Mouse (Mus musculus): ENCODE measurements at regions not wholly inside any gene's neighbourhood (a gene's known extent, or its start where the extent isn't known, plus 50 kb on each side); places are given as distances from the start of the nearest gene placed in this dataset.

DNA sequence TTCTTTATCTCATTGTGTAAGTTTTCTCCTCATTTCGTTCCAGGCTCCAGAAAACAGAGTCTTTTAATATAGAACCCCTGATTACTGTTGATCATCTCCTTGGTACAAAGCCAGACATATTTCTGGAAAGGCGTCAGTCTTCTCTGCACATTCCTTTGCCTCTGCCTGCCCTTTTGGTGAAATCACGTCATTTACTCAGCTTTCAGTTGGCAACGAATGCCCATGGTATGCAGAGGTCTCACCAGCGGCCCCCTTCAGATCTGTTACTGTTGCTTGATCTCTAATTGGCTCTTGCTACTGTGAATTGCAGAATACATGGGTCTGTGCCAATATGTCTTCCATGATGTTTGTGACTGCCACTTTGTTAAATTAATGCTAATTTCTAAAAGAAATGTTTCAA, 412.0 kb upstream of the Pitx2 start:
- no peak overlapping the region for H3K4me3 ChIP-seq (replicated peaks)
- H3K36me3 ChIP-seq (replicated peaks; ENCODE audit: low read length) = no peaks in the 10 kb centered on the region
- H3K4me1 ChIP-seq = no peaks in the 10 kb centered on the region
- H3K27me3 ChIP-seq (replicated peaks) = no peaks in the 10 kb centered on the region
- peaks cover 10% of the 10 kb centered on the region for H3K9me3 ChIP-seq
- TF ChIP-seq FLI1 (IDR thresholded peaks at IDR 0.05; ENCODE audit: low read length) (no peak), GATA1 (IDR thresholded peaks at IDR 0.05; ENCODE audit: borderline replicate concordance, low read length) (no peak)

DNA sequence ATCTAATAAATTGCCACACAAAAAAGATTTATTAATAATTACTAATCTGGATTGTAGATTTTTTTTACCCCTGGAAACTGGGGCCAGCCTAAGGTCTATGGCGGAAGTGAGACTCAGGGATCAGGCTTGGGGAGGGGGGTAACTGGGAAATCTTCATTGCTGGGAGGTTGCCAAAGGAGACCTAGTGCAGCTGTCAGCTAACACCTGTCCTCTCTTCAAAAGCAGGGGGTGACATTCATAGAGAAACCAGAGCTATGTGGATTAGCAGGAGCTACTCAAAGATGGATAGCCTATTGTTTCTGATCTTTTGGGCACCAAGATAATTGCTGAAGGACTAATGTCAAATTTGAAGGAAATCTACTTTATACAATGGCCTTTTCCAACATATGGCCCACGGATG, 403.7 kb upstream of the Pitx2 start:
- TF ChIP-seq GATA1 (IDR thresholded peaks at IDR 0.05; ENCODE audit: borderline replicate concordance, low read length) (no peak), FLI1 (IDR thresholded peaks at IDR 0.05; ENCODE audit: low read length) (no peak)
- H3K27me3 ChIP-seq (replicated peaks) = no peaks in the 10 kb centered on the region
- no peak overlapping the region for H3K4me3 ChIP-seq (replicated peaks)
- no peaks in the 10 kb centered on the region for H3K36me3 ChIP-seq (replicated peaks; ENCODE audit: low read length)
- 0 out of 2 replicates have a peak, but pooled peaks cover 3% of the 10 kb centered on the region for H3K9me3 ChIP-seq
- H3K4me1 ChIP-seq = no peaks in the 10 kb centered on the region

DNA sequence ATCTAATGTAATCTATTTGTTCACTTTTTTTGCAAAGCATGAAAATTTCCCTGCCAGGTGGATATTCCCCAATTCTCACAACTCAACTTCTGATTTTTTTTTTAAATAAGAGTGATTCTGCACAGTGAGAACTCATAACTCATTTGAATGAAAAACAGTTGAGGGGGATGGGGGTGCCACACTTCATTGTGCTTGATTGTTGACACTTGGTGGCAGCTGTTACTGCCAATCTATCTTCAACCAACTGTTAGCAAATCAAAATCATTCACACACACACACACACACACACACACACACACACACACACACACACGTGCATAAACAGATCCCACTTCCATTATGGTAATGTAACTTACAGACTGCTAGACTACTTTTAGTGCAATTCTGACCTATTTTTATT, 401.8 kb upstream of the Pitx2 start:
- Histone ChIP-seq H3K9me3 (0 out of 2 replicates have a peak, but pooled peaks cover 3% of the 10 kb centered on the region), H3K4me3 (replicated peaks) (no peak overlapping the region), H3K27me3 (replicated peaks) (no peaks in the 10 kb centered on the region), H3K36me3 (replicated peaks; ENCODE audit: low read length) (no peaks in the 10 kb centered on the region), H3K4me1 (no peaks in the 10 kb centered on the region)
- TF ChIP-seq FLI1 (IDR thresholded peaks at IDR 0.05; ENCODE audit: low read length) = no peak
- TF ChIP-seq GATA1 (IDR thresholded peaks at IDR 0.05; ENCODE audit: borderline replicate concordance, low read length) = no peak

DNA sequence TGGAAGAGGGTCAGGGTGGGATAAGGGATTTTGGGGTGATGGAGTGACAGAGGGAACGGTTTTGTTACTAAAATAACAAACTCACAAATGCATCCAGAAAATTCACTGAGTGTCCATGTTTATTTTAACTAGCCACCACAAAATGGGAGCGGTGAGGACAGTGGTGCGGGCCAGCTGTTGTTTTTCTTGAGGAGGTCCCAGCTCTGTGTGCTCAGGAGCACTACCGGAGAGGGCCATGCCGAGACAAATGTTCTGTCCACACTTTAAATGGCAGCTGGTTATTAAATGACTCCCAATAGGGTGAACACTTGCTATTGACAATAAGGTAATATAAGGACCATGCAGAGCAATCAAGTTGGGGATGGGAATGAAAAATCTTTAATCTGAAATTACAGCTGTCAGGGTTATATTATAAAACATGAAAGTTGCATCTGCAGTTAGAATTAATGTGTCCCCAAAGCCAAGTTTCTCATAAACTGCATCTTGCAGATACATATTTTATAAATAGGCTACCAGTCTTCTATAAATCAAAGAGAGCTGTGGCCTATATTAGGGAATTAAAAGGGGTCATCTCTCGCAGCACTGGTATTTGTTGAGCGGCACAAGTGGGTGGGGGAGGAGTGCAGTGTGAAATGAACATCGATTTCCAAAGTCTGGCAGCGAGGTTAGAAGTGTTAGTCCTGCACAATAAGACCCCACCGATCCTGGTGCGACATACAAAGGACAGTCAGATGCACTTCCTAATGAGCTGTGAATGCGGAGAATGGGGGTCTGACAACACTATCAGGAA, 370.1 kb upstream of the Pitx2 start:
- no peaks in the 10 kb centered on the region for H3K36me3 ChIP-seq (replicated peaks; ENCODE audit: low read length)
- TF ChIP-seq FLI1 (IDR thresholded peaks at IDR 0.05; ENCODE audit: low read length) (no peak), GATA1 (IDR thresholded peaks at IDR 0.05; ENCODE audit: borderline replicate concordance, low read length) (no peak)
- H3K4me1 ChIP-seq = no peaks in the 10 kb centered on the region
- no peak overlapping the region for H3K4me3 ChIP-seq (replicated peaks)
- no peaks in the 10 kb centered on the region for H3K27me3 ChIP-seq (replicated peaks)
- H3K9me3 ChIP-seq = peaks cover 4% of the 10 kb centered on the region; the same call in 1 of the 2 replicates

DNA sequence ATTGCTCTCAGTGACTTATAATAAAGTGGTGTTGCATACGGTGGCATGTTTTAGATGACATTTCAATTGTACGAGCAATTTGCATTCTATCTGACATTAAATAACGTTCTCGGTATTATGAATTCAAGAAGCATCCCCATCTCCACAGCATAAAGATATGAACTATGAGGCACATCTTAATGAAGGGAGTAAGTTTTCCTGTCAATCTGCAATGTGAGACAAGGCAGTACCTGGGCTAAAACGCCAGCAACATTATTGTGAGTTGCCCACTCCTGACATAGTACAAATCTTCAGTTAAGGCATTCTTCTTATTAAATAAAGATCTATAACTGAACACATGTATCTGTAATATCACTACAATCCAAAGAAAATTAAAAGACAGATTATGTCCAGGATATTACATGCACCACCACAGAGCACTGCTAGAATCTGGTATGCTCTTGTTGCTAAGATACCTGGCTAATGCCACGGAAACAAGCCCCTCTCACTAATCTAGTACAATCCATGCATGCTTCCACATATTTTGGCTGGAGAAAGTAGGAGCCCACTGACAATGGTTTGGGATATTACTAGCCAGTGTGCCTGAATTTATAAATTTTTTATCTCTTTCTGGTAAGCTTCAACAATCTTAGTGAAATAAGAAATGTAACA, 349.2 kb upstream of the Pitx2 start:
- peaks cover 10% of the 10 kb centered on the region for H3K9me3 ChIP-seq
- H3K27me3 ChIP-seq (replicated peaks) = no peaks in the 10 kb centered on the region
- no peaks in the 10 kb centered on the region for H3K4me1 ChIP-seq
- TF ChIP-seq GATA1 (IDR thresholded peaks at IDR 0.05; ENCODE audit: borderline replicate concordance, low read length) (no peak), FLI1 (IDR thresholded peaks at IDR 0.05; ENCODE audit: low read length) (no peak)
- no peaks in the 10 kb centered on the region for H3K36me3 ChIP-seq (replicated peaks; ENCODE audit: low read length)
- H3K4me3 ChIP-seq (replicated peaks) = no peak overlapping the region

DNA sequence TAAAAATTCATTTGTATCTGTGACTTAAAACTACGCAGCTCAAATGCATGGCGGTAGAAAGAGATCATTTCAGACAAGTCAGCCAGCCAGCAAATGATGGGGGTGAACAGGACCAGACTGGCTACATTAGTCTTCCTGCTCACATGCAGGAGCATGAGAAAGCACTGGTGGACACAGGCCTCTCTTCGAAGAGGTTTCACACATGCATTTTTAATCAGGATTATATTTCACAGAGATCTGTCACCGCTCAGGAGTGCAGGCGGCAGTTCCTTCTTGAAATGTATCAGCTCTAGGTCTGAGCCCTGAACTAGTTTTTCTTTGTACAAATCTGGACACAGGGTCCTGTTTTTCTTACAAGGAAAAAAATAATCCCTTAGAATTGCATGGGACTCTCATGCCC, 343.2 kb upstream of the Pitx2 start:
- TF ChIP-seq GATA1 (IDR thresholded peaks at IDR 0.05; ENCODE audit: borderline replicate concordance, low read length) = no peak
- TF ChIP-seq FLI1 (IDR thresholded peaks at IDR 0.05; ENCODE audit: low read length) = no peak
- Histone ChIP-seq H3K36me3 (replicated peaks; ENCODE audit: low read length) (no peaks in the 10 kb centered on the region), H3K9me3 (peaks cover 7% of the 10 kb centered on the region), H3K4me3 (replicated peaks) (no peak overlapping the region), H3K4me1 (no peaks in the 10 kb centered on the region), H3K27me3 (replicated peaks) (no peaks in the 10 kb centered on the region)

DNA sequence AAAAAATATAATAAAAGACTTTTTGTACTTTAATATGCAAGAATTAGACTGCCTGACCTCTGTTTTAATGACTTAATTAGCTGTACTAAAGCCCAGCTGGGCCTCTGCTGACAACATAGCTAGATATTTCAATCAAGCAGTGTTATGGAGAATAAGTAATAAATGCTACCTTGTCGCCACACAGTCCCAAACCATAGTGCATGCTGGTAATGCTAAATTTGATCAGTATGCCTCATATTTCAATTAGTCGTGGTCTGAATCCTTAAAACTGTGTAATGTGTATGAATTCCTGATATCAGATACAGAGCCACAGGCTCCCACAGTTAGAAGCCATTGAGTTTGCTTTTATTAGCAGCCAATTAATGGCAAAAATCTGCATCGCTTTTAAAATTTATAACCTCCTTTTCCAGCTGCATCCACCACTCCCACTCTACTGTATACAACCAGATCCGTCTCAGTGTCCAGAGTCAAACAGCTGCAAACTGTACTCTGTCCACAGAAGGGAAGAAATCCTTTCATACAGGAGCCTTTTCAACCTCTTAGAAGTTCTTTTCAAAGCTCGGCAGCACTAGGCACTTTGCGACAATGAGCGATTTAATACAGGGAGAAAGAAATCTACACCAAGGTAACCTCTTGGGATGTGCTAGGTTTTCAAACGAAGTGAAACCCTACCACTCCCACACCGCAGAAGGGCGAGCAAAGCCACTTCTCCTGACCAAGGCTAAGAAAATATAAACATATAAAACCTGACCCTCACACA, 317.8 kb upstream of the Pitx2 start:
- H3K36me3 ChIP-seq (replicated peaks; ENCODE audit: low read length) = no peaks in the 10 kb centered on the region
- H3K27me3 ChIP-seq (replicated peaks) = no peaks in the 10 kb centered on the region
- no peaks in the 10 kb centered on the region for H3K4me1 ChIP-seq
- TF ChIP-seq GATA1 (IDR thresholded peaks at IDR 0.05; ENCODE audit: borderline replicate concordance, low read length) (no peak), FLI1 (IDR thresholded peaks at IDR 0.05; ENCODE audit: low read length) (no peak)
- no peak overlapping the region for H3K4me3 ChIP-seq (replicated peaks)
- 0 out of 2 replicates have a peak, but pooled peaks cover 3% of the 10 kb centered on the region for H3K9me3 ChIP-seq

DNA sequence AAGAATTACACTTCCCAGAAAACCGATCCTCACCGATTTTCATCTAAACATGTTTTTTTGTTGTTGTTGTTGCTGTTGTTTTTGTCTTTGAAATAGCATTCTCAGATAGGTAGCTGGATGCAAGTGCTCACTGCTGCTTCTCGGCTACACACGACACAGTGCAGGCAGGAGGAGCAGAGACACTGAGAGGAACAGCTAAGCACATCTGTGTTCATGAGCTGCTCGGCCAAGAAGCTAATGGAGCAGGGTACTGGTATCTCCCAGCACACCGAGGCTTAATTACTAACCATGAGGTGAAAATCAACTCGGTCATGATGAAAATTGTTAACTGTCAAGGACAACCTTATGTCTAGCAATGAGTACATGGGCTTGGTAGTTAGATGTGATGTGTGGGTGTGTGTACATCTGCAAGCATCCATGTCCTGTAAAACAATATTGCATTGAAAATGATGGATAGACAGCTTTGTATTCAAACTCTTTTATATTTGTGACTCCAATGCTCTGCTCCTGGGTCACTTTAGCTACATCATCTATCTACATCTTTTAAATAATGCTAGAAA, 316.0 kb upstream of the Pitx2 start:
- 0 out of 2 replicates have a peak, but pooled peaks cover 3% of the 10 kb centered on the region for H3K9me3 ChIP-seq
- TF ChIP-seq FLI1 (IDR thresholded peaks at IDR 0.05; ENCODE audit: low read length) (no peak), GATA1 (IDR thresholded peaks at IDR 0.05; ENCODE audit: borderline replicate concordance, low read length) (no peak)
- H3K27me3 ChIP-seq (replicated peaks) = no peaks in the 10 kb centered on the region
- H3K36me3 ChIP-seq (replicated peaks; ENCODE audit: low read length) = no peaks in the 10 kb centered on the region
- H3K4me3 ChIP-seq (replicated peaks) = no peak overlapping the region
- H3K4me1 ChIP-seq = no peaks in the 10 kb centered on the region

DNA sequence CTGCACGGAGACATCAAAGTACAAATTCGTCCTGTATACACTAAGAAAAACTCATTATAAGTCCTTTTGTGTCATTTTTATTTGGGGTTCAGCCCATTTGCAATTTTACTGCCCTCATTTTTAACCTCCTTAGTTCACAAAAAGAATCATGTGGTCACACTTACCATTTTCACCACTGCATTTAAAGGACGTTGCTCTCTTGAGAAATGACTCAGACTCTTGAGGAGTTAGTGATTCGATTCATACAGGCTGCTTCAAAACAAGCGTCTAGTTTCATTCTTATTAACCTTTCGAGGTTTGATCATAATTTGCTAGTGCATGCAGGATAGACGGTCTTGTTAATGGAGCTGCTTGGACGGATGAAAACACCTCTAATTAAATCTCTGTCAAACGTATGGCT, 313.0 kb upstream of the Pitx2 start:
- Histone ChIP-seq H3K36me3 (replicated peaks; ENCODE audit: low read length) (no peaks in the 10 kb centered on the region), H3K27me3 (replicated peaks) (no peaks in the 10 kb centered on the region), H3K4me1 (no peaks in the 10 kb centered on the region), H3K9me3 (0 out of 2 replicates have a peak, but pooled peaks cover 5% of the 10 kb centered on the region), H3K4me3 (replicated peaks) (no peak overlapping the region)
- no peak for TF ChIP-seq GATA1 (IDR thresholded peaks at IDR 0.05; ENCODE audit: borderline replicate concordance, low read length)
- no peak for TF ChIP-seq FLI1 (IDR thresholded peaks at IDR 0.05; ENCODE audit: low read length)

Measured in megakaryocyte, embryonic 14.5 days (primary cell).